Mouse (Mus musculus): ENCODE results near the gene Gm20388.

GRCm38 (mm10) chr8:122056882-122057281 is 2146.2 kb downstream of the Gm20388 start:
- TF ChIP-seq CTCF (IDR thresholded peaks at IDR 0.05; ENCODE audit: borderline replicate concordance, insufficient read depth, low read depth, low read length): no peak
- TF ChIP-seq POLR2A (IDR thresholded peaks at IDR 0.05; ENCODE audit: borderline replicate concordance, insufficient read depth, low read length): no peak
